Mouse (Mus musculus) regulatory T cell (primary cell): ENCODE measurements around the gene Tmem220.

Experiments used
- in situ Hi-C: fragments of 300-600 bp; cut with MboI, MseI; formaldehyde crosslinking; loops from one replicate; pipeline ENCODE4 v1.15.1; 2025; ENCODE audit warnings: high pct_unique_total_duplicates

The Tmem220 gene

GRCm38 (mm10) chr11:67052321-67052952, 27.5 kb downstream of the Tmem220 start, which contains the start of the genes Adprm and Sco1:
Adprm (minus strand) TSS chr11:67052594.
Sco1 (plus strand) TSS chr11:67052670.
- in situ Hi-C loops, result no loop called here

- in situ Hi-C loops, result no loop called here
Measured at GRCm38 (mm10) chr11:67054754-67055365, 29.9 kb downstream of the Tmem220 start.

GRCm38 (mm10) chr11:67061311-67061710, 36.4 kb downstream of the Tmem220 start:
- in situ Hi-C loops, result no loop called here

GRCm38 (mm10) chr11:67062726-67063125, 37.8 kb downstream of the Tmem220 start:
- in situ Hi-C loops, result no loop called here

GRCm38 (mm10) chr11:67067741-67068140, 42.8 kb downstream of the Tmem220 start:
- in situ Hi-C loops, result no loop called here

GRCm38 (mm10) chr11:67072615-67073130, 47.7 kb downstream of the Tmem220 start:
- in situ Hi-C loops, result no loop called here

GRCm38 (mm10) chr11:67075036-67075435, 50.1 kb downstream of the Tmem220 start:
- in situ Hi-C loops, result no loop called here

GRCm38 (mm10) chr11:67076781-67077180, 51.8 kb downstream of the Tmem220 start:
- in situ Hi-C loops, result no loop called here

GRCm38 (mm10) chr11:67077435-67077834, 52.5 kb downstream of the Tmem220 start:
- in situ Hi-C loops, result no loop called here

GRCm38 (mm10) chr11:67078000-67078399, 53.0 kb downstream of the Tmem220 start, which contains the start of gene Myh3:
Myh3 (plus strand) TSS chr11:67078300.
- in situ Hi-C loops, result no loop called here

GRCm38 (mm10) chr11:67078888-67079287, 53.9 kb downstream of the Tmem220 start:
- in situ Hi-C loops, result no loop called here

GRCm38 (mm10) chr11:67079740-67080139, 54.8 kb downstream of the Tmem220 start:
- in situ Hi-C loops, result loop anchor here (5.0 to 10.0 kb wide), 3 partner anchors 52 to 895 kb away; partner anchors contain the start of gene Tmem220

GRCm38 (mm10) chr11:67080168-67080567, 55.2 kb downstream of the Tmem220 start:
- in situ Hi-C loops, result loop anchor here (5.0 to 10.0 kb wide), 3 partner anchors 53 to 895 kb away; partner anchors contain the start of gene Tmem220

GRCm38 (mm10) chr11:67081125-67081649, 56.2 kb downstream of the Tmem220 start:
- in situ Hi-C loops, result loop anchor here (5.0 to 10.0 kb wide), 3 partner anchors 54 to 894 kb away; partner anchors contain the start of gene Tmem220

- in situ Hi-C loops, result loop anchor here (5.0 to 10.0 kb wide), 3 partner anchors 55 to 893 kb away; partner anchors contain the start of gene Tmem220
Measured at GRCm38 (mm10) chr11:67082188-67082587, 57.2 kb downstream of the Tmem220 start.

GRCm38 (mm10) chr11:67082793-67083192, 57.8 kb downstream of the Tmem220 start:
- in situ Hi-C loops, result loop anchor here (5.0 to 10.0 kb wide), 3 partner anchors 55 to 892 kb away; partner anchors contain the start of gene Tmem220

GRCm38 (mm10) chr11:67083239-67083638, 58.3 kb downstream of the Tmem220 start:
- in situ Hi-C loops, result loop anchor here (5.0 to 10.0 kb wide), 3 partner anchors 56 to 892 kb away; partner anchors contain the start of gene Tmem220

- in situ Hi-C loops, result loop anchor here (5.0 to 10.0 kb wide), 3 partner anchors 57 to 891 kb away; partner anchors contain the start of gene Tmem220
Measured at GRCm38 (mm10) chr11:67083712-67084340, 58.9 kb downstream of the Tmem220 start.
